Mouse (Mus musculus) megakaryocyte progenitor cell, adult 5-6 weeks (primary cell): ENCODE measurements around the gene Emx1. TPM values are rescaled to one million over a fixed set of nuclear protein-coding genes. Genes with fewer than 3 reads are reported as not detected.
"Not testable (repeated sequence)": the region's sequence is repeated elsewhere in the genome, so short reads cannot be mapped to it uniquely, and the experiment has no call there.

Source experiments
- ATAC-seq: replicated peaks from 2 replicates; pipeline ENCODE4 v1.8.0; 2016; ENCODE audit warnings: mild to moderate bottlenecking, moderate TSS enrichment, inconsistent platforms; ENCODE audit not compliant: poor library complexity
- total RNA-seq, 2 experiments: library from RNA; stranded (forward) in 1 of 2; stranded (reverse) in 1 of 2; fragments of 157-497, 149-512 nt in 1 of 2; fragments of 200-1000 nt in 1 of 2; gene quantifications; 2 replicates each; pipeline versions ENCODE4 v1.2.3 to v1.2.4; 2015 to 2017

The Emx1 gene
- total RNA-seq (2015) (not detected in 2 replicates), total RNA-seq (2017) (not detected in 2 replicates)

DNA sequence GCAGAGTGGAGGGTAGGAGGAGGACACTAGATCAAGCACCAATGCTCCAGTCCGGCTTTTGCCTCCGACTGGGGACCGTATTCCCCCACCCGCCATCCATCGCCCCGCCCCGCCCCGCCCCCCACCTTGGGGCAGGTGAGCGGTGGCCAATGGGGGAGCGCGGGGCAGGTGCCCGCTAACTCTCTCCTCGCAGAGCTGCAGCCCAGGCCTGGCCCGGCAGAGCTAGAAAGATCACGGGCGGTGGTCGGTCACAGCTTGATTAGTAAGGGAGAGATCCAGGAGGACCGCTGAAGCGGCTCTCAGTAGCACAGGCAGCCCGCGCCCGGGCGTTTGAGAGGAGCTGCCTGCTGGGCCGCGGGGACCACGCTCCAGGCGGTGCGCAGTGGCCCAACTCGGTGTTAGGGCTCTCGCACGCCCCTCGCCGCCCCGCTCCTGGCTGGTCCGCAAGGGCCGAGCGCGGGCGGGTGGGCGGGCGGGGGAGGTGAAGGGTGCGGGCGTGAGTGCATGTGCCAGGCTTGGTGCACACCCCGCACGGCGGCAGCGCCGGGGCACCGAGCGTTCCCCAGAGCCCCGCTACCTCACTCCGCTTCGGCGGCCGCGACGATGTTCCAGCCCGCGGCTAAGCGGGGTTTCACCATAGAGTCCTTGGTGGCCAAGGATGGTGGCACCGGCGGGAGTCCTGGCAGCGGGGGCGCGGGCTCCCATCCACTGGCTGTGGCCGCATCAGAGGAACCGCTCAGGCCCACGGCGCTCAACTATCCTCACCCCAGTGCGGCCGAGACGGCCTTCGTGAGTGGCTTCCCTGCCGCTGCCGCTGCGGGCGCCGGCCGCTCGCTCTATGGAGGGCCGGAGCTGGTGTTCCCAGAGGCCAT, at the start of gene Emx1:
Gene Emx1, plus strand, starts transcription at position 99 of the 872 bp plus-strand sequence.
- no peak for ATAC-seq

DNA sequence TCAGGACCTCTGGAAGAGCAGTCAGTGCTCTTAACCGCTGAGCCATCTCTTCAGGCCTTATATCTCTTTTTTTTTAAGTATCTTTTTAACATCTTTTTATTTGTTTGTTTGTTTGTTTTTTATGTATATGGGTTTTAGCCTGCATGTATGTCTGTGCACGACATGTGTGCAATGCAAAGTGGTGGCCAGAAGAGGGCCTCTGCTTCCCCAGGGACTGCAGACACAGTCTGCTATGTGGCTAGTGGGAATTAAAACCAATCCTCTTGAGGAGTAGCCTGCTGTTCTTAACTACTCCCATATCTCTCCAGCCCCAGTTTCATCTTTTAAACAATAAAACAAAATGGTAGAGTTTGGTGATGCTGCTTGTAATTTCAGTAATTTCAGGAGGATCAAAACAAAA, 47.7 kb upstream of the Emx1 start:
- ATAC-seq: no peak

DNA sequence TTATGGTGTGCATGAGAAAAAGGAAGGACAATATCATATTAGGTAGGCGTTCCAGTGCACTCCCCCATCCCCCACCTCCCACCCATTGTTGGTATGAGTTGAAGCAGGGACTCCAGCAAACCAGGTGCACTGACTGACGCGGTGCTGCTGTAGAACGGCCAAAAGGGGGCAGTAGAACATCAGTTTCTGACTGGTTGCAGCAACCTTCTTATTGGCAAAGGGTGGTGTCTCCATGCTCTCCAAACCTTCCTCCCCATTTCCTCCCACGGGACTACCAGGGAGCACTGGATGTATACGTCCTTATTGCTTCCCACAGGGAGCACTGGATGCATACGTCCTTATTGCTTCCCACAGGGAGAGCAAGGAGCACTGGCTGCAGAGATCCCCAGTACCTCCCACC, 46.2 kb upstream of the Emx1 start:
- ATAC-seq: peak; percentile 59

DNA sequence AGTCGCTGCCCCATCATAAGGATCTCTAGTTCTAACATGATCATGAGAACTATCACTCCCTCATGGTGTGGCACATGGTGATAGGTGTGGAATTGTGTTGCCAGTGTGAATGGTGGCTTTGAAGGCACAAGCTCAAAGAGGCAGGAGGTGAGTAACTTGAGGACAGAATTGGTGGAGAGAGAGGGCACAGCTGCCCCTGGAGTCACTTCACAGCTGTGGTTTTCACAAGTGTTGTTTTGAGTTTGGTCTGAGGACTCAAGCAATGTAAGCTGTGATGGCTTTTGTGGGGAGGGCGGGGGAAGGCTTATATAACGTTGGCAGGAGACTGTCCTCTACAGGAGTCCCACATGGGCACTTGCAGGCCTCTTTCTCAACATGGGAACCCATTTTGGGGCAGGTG, 42.8 kb upstream of the Emx1 start:
- no peak for ATAC-seq

DNA sequence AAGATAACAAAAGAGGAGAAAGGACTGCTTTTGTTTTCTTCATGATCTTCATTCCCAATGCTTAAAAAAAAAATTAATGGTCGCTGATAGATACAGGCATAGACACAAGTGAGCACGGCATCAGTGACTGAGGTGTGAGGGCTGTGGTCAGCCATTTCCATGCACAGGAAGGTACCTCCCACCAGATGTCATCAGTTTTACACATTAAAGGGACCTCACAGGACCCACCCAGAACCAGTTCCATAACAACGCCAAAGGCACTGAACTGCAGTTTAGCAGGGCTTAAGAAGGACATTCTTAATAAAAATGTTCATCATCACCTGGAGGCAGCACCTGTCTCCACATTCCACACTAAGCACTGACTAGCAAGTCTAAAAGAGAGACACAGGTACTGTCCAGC, 39.6 kb upstream of the Emx1 start:
- ATAC-seq: no peak

DNA sequence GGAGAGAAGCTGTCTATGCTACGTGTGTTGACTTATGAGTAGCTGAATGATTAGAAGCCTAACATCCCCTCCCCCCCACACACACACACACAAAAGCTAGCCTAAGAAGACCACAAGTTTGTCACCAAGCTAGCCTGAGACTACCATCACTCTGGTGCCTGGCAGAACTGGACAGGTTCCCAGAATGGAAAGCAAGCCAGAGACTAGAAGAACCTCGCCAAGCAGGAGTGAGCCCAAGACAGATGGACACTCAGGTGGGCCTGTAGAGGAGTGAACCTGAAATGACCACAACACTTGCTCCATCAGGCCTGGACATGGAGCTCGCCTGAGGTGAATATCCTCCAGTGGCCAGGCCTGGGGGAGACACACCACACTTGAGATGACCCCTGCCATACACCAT, 36.9 kb upstream of the Emx1 start:
- no peak for ATAC-seq

DNA sequence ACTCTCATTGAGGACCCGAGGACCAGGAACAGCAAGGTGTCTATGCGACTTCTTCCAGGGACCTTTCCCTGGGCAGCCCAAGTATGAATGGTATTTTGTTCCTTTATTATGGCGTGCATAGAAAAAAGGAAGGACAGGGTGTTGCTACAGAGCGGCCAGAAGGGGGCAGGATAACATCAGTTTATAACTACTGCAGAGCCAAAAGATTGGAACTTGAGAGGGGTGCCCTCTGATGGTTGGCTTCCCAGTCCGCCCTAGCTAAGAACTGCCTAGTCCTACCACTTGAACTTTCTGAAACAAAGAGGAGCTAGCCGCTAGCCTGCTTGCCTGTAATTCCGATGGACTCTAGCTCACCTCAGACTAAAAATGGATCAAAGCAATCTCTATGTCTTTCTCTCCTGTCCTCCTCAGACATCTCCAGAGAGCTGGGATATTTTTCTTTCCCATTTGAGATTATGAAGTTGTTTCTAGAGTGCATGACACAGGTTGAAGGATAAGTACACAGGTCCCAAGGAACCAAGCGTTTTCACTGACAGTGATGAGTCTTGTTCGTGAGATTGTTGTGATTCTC, 33.2 kb upstream of the Emx1 start:
- peak; percentile 92 for ATAC-seq

DNA sequence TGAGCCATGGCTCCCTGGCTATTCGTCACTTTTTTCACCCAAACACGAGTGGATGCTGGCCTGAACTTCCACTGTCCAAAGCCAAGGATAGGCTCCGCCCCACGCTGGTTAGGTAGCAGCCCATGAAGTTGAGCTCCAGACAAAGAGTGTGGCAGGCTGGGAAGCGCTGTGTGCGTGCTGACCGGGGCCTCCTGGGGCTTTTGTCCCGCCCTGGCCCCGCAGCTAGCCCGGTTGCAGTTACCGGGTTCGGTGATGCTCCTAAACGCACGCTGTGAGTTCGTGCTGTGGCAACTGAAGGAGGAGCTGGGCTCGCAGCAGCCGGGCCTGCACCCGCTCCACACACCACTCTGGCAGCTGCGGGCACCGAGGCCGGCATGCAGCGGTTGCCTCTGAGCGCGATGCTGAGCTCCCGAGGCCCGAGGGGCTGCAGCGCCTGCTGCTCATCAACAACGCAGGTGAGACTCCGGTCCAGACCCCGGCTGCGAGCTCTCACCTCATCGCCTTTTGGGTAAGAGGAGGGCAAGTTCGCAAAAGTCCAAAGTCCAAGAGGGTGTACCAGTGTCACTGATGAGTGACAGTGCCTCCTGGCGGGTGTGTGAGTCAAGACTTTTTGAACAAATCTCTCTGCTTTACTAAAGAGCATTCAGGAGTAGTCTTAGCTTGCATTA, 32.2 kb upstream of the Emx1 start:
- ATAC-seq: peak; percentile 33; the same call in 1 of the 2 replicates

DNA sequence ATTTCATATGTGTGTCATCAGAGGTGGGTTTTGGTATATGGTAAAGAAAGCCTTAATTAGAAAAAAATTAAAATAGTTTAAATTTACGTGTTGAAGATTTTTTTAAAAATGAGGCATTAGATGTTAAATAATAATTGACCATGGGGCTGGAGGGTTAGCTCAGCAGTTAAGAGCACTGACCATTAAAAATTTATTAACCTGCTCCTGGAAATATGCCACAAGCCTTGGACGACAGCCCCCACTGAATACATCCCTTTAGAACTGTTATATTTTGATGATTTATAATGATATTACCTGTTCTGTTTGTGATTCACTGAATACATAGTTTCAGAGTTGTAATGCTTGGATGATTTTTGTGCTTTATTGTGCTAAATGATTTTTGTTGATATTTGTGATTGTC, 30.7 kb upstream of the Emx1 start:
- not testable (repeated sequence) for ATAC-seq

DNA sequence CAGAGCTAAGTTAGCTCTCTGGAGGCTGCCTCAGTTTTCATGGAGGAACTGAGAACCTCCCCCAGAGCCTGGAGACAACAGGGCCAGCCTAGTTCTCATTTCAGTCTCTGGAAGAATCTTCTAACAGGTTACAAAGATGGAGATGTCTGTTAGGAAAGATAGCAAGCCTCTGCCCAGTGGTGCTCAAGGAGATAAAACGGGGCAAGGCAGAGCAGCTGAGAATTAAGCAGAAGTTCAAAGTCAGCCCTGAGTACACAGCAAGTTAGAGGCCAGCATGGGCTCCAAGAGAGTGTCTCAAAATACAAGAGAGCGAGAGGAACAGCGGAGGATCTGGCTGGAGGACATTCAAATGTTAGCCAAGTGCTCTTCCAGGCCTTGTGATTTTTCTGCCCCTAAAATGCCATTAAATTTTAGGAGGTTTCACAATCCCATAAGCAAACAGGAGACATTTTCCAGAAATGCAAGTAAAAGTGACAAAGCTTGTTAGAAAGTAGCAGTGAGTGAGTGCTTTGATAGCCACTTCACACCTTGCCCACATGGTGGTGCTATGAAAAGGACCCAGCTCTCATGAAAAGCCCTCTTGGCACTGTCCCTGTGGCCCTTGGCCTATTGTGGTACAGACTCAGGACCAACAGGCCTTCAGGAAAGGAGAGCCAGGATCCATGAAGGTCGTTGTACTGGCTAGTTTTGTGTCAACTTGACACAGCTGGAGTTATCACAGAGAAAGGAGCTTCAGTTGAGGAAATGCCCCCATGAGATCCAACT, 29.0 kb upstream of the Emx1 start:
- not testable (repeated sequence) for ATAC-seq

DNA sequence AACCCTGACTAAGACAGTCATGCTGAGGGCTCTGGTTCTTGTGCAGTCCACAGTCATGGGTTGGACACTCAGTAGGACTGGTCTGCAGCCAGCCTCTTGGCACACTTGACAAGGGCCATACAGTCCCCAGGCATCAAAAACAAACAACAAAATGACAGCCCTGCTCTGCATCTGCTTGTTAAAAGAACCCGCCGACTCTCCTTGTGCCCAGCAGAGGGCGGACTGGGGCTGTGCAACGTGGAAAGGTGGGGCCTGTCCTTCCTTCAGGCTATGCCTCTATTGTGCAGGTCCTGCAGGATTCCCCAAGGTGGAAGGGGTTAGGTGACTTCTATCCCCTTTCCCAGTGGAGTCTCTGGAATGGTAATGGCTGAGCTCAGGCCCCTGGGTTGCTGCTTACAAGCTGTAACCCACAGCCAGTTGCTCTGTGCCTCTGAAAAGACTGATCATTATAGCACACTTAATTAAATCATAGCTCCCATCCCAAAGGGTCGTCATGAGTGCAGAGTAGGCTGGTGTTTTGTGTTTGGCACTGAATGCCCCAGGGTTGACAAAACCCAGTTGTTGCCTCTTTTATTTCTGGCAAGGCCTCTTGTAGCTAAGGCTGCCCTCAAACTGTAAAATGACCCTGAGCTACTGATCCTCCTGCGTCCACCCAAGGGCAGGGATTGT, 28.0 kb upstream of the Emx1 start:
- ATAC-seq: peak; percentile 75

DNA sequence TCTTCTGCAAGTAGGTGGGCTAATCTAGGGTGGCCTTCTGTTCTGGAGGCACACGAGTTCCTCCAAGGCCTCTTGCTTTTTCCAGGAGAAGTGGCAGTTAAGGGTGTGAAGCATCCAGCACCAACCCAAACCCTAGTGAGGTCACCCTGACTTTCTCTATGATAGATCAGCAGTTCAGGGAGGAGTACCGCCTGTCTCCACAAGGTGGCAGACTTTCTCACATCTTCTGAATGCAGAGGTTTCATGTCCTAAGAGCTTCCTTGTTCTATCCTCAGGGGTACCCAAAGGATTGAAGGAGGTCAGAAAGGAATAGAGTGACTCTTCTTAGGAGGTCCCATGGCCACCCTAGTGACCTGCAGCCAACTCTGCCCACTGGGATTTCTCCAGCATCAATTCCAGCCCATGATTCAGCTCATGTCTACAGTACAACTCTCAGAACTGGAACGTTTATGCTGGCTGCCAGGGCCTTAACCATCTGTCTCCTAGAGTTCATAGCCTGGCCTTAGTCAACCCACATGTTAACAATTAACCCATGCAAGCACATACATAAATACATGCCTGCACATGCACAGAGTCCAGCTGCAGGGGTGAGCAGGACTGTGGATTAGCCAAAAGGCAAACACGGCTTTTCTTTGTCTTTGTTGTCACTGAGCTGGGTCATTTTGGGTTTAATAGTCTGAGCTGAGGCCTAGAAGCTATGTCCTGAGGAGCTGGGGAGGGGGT, 26.9 kb upstream of the Emx1 start:
- ATAC-seq: peak; percentile 78

DNA sequence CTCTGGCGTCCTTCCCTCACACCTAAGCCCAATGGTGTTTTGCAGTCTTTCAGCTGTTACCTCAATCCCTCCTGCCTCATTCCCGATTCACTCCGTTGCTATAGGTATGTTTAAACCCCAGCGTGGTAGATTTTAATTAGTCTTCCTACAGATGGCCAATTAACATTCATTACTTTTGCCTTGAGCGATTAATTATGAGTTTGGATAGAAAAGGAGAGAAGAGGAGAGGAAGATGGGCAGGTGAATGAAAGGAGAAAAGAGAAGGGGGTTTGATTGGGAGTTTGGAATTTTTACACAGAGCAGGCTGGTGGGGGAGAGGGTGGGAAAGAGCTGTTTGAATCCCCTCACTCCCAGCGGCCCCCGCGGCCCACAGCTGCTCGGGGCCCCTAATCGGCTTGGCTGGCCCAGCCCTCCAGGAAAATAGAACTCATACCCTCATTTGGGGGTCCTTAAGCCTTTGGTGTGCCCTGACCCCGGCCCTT, 21.8 kb upstream of the Emx1 start:
- no peak for ATAC-seq

DNA sequence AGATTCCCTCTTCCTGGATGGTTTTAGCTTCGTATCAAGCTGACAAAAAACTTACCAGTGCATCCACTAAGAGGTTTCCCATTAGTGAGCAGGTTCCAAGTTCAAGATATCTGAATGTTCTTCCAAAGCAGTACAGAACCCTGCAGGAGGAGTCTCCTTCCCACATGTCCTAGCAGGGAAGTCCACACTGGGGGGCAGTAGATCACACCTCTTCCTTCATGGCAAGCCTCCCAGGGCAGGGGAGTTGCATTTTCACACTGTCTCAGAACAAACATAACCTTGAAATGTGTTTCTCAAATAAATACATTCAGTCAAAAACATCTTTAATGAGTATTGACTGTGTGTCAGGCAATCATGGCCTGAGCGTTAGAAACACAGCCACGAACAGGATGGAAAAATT, 7.7 kb upstream of the Emx1 start:
- no peak for ATAC-seq

DNA sequence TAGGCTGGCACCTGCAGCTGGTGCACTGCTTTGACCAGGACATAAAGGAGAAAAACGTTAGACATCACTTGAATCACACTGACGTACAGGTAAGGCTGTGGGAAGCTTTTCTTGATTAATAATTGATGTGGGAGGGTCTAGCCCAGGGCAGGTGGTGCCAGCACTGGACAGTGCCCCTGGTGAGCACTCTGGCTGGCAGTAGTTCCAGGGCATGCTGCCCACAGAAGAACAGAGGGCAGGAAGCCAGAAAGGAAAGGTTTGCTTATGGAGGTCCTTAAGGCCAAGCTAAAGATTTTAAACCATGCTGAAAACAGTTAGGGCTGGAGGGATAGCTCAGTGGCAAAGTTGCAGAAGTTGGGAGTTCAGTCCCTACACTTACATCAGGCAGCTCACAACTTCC, 7.2 kb upstream of the Emx1 start:
- ATAC-seq: no peak

DNA sequence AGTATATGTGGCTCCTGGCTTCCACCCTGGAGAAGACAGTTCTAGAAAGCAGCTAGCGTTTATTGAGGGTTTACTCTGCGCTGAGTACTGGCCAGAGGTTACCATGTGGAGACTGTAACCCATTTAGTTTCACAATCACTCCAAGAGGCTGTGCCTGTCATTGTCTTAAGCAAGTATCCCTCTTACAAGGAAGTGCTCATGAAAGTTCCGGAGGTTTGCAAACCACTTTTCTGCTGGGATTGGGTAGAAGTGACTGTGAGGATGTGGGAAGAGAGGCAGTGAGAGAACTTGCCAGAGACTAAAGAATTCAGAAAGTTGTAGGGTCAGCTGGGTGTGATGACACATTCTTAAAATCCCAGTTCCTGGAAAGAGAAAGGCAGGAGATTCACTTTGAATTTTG, 3.3 kb upstream of the Emx1 start:
- peak; percentile 37 for ATAC-seq

DNA sequence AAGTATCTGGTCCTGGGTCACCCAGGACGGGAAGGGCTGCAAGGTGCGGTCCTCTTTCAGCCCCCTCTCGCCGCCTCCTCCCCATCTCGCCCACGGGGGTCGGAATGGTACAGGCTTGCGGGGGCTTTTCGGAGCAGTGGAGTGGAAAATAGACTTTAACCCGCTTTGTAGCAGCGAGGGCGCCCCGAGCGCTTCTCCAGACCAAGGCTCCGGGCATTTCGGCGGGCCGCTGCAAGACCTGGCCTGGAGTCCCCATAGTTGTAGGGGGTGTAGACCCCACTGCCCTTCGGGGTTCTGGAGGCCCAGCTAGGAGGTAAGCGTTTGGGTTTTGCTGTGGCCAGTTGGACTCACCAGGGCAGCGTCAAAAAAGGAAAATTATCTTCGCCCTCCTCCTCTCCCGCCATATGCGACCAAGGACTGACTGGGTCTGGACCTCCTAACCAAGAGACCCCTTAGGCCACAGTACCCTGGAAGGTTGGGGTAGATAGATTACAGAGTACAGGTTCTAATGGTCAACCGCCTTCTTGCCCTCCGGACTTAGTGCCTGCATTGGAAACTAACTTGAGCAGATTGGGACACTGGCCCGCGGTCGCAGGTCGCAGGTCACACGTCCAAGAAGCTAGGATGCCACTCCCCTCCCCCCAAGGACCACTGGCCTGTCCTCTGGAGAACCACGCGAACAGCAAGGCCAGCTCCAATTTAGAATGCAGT, 1.1 kb upstream of the Emx1 start:
- ATAC-seq: no peak

DNA sequence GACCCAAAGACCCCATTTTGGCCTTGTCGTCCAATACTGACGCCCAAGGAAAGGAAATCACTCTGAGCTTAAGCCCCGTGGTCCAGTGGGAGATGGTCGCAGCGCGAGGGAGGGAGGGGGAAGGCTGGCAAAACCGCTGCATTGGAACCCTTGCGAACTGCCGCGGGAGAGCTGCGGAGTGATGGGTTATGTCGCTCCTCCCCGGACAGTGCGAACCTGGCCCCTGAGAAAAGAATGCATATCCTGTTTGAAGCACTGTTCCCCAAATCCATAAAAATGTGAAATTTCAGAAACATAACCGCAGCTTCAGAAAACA, 536 bp upstream of the Emx1 start:
- no peak for ATAC-seq
